Mouse (Mus musculus): ENCODE measurements at regions not wholly inside any gene's neighbourhood (a gene's known extent, or its start where the extent isn't known, plus 50 kb on each side); places are given as distances from the start of the nearest gene placed in this dataset.

DNA sequence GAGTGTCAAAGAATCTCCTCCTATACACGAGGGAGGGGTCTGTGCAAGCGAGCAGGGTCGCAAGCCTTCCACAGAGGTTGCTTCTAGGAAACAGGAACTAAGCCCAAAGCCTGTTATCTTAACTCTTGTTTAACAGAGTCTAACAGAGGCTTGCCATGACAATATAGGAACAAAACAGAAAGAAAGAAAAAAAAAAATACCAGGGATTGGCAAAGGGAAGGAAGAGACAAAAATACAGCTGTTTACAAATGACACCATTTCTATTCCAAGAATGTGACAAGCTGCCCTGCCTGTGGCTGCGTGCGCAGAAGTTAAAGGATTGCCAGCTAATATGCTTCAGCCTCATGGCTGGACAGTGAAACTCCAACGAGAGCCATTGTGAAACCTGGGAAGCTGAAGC is 173.8 kb upstream of the Ubr2 start:
- TF ChIP-seq CTCF (IDR thresholded peaks at IDR 0.05; ENCODE audit: low read depth), result no peak
- no peak for TF ChIP-seq EP300 (IDR thresholded peaks at IDR 0.05; ENCODE audit: low read depth)
